Mouse (Mus musculus) liver, postnatal 0 days (tissue): ENCODE results near the gene Adarb2.

ENCODE experiments used
- CTCF ChIP-seq: sonication (generic); IDR thresholded peaks from 2 replicates; pipeline ENCODE4 v1.5.1; 2016; ENCODE audit warnings: antibody characterized with exemption, low read depth
- EP300 ChIP-seq: IDR thresholded peaks from 2 replicates; pipeline ENCODE4 v1.6.1; 2016; ENCODE audit warnings: antibody characterized with exemption, low read depth, mild to moderate bottlenecking

- no peak for TF ChIP-seq CTCF
- no peak for TF ChIP-seq EP300
Observed at GRCm38 (mm10) chr13:8632072-8632471, 429.4 kb downstream of the Adarb2 start.
